Mouse (Mus musculus) embryonic facial prominence, embryonic 15.5 days (tissue): ENCODE measurements around the gene Tmsb15a. TPM values are rescaled to one million over a fixed set of nuclear protein-coding genes. Genes with fewer than 3 reads are reported as not detected.

Source experiments
- ATAC-seq: fragments of 200-750 bp; cut with Nextera tagmentation; 2 replicates; pipeline ENCODE4 v1.8.0; 2017; ENCODE audit warnings: low read depth, moderate TSS enrichment; ENCODE audit not compliant: insufficient number of reproducible peaks, low FRiP score, low TSS enrichment
- H3K27ac ChIP-seq: fragments of 300-500 bp; sonication (generic); replicated peaks from 2 replicates; pipeline ENCODE4 v1.5.1; 2015; ENCODE audit warnings: mild to moderate bottlenecking, inconsistent platforms
- H3K27me3 ChIP-seq: fragments of 300-500 bp; sonication (generic); 2 replicates; pipeline ENCODE4 v1.6.1; 2015; ENCODE audit warnings: inconsistent platforms
- H3K36me3 ChIP-seq: fragments of 300-500 bp; sonication (generic); 2 replicates; pipeline ENCODE4 v1.6.1; 2015; ENCODE audit warnings: mild to moderate bottlenecking, inconsistent platforms
- H3K4me1 ChIP-seq: fragments of 300-500 bp; sonication (generic); 2 replicates; pipeline ENCODE4 v1.6.1; 2015; ENCODE audit warnings: inconsistent platforms
- H3K4me2 ChIP-seq: fragments of 300-500 bp; sonication (generic); replicated peaks from 2 replicates; pipeline ENCODE4 v1.6.1; 2015; ENCODE audit warnings: mild to moderate bottlenecking, inconsistent platforms
- H3K4me3 ChIP-seq: fragments of 300-500 bp; sonication (generic); replicated peaks from 2 replicates; pipeline ENCODE4 v1.5.1; 2015; ENCODE audit warnings: mild to moderate bottlenecking, inconsistent platforms
- H3K9ac ChIP-seq: fragments of 300-500 bp; sonication (generic); 2 replicates; pipeline ENCODE4 v1.6.1; 2015; ENCODE audit warnings: inconsistent platforms
- H3K9me3 ChIP-seq: fragments of 300-500 bp; sonication (generic); replicated peaks from 2 replicates; pipeline ENCODE4 v1.6.1; 2016; ENCODE audit warnings: inconsistent platforms
- WGBS: fragments of 180-500 bp; shearing (Covaris S2); methylation state at CpG from one replicate; pipeline ENCODE4 v1.1.7; 2015; 5-methylcytosine and 5-hydroxymethylcytosine counted together
- microRNA-seq: library from miRNA; unstranded; fragments of <30 nt; microRNA quantifications from one replicate; pipeline ENCODE4, GENCODE M21; 2016; ENCODE audit warnings: borderline number of aligned reads
- polyA plus RNA-seq: library from polyadenylated mRNA; unstranded; fragments of >200 nt; fragmentation: Nextera tagmentation; extraction: Ambion mirVana; gene quantifications from 2 replicates; pipeline ENCODE4 v1.2.1, GENCODE M21; 2015

The Tmsb15a gene
- polyA plus RNA-seq, 1 experiment from 2014 or later: 0.56 TPM

- ATAC-seq: no peak
- WGBS: 89% methylated on average over 1 of the region's 1 CpGs
- H3K4me2 ChIP-seq: no peak overlapping the region
- no peak overlapping the region for H3K27ac ChIP-seq
- H3K9me3 ChIP-seq: no peaks in the 10 kb centered on the region
- no peaks in the 10 kb centered on the region for H3K36me3 ChIP-seq
- H3K4me1 ChIP-seq: no peaks in the 10 kb centered on the region
- H3K9ac ChIP-seq: no peak overlapping the region
- H3K27me3 ChIP-seq: peaks cover 3% of the 10 kb centered on the region; the same call in 1 of the 2 replicates
- no peak overlapping the region for H3K4me3 ChIP-seq
Measured at GRCm38 (mm10) chrX:135703111-135703510, 21.9 kb downstream of the Tmsb15a start.

DNA sequence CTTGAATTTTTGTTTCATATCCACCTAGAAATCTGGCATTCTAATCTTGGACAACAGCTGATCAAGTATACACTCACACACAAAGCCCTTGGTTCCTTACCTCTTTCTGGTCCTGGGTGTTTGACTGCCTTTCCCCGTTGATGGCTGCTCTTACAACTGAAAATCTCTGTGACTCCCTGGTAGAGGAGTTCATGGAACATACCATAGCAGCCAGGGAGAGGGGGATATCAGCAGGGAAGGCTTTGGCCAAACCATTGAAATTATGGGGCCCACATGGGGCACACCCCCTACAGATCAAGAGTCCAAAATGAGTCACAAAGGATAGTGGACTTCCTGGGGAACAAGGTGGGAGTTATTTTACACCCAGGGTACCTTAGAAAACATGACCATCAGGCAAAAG, 31.4 kb downstream of the Tmsb15a start, which contains the start of gene Tcp11x2:
TSS of gene Tcp11x2 (minus strand) at position 158 of the 400 bp plus-strand sequence.
- Histone ChIP-seq H3K27me3 (no peaks in the 10 kb centered on the region), H3K4me3 (no peak within 1 kb of the TSS), H3K9me3 (no peaks in the 10 kb centered on the region), H3K9ac (no peak within 1 kb of the TSS), H3K27ac (no peak within 1 kb of the TSS), H3K4me1 (no peaks in the 10 kb centered on the region), H3K36me3 (no peaks in the 10 kb centered on the region), H3K4me2 (no peak within 1 kb of the TSS)
- WGBS: 81% methylated on average over 1 of the region's 1 CpGs
- ATAC-seq: no peak

DNA sequence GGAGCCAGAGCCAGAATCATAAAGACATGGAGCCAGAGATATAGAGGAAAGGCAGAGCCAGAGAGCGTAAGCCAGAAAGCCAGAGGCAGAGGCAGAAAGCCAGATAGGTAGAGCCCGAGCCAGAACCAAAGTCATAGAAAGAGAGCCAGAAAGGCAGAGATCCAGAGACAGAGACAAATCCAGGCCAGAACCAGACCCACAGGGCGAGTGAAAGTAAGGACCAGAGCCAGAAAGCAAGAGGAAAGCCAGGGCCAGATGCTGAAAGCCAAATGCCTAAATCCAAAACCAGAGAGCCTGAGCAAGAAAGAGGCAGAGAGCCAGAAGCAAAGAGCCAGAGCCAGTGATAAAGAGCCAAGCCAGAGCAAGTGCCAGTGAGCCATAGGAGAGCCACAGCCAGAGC, 37.3 kb downstream of the Tmsb15a start:
- no peak overlapping the region for H3K9ac ChIP-seq
- no peak overlapping the region for H3K27ac ChIP-seq
- ATAC-seq: no peak
- H3K4me2 ChIP-seq: no peak overlapping the region
- no peaks in the 10 kb centered on the region for H3K4me1 ChIP-seq
- H3K27me3 ChIP-seq: peaks cover 8% of the 10 kb centered on the region; the same call in 1 of the 2 replicates
- H3K36me3 ChIP-seq: no peaks in the 10 kb centered on the region
- no peak overlapping the region for H3K4me3 ChIP-seq
- H3K9me3 ChIP-seq: no peaks in the 10 kb centered on the region
- WGBS: 61% methylated on average over 3 of the region's 3 CpGs

DNA sequence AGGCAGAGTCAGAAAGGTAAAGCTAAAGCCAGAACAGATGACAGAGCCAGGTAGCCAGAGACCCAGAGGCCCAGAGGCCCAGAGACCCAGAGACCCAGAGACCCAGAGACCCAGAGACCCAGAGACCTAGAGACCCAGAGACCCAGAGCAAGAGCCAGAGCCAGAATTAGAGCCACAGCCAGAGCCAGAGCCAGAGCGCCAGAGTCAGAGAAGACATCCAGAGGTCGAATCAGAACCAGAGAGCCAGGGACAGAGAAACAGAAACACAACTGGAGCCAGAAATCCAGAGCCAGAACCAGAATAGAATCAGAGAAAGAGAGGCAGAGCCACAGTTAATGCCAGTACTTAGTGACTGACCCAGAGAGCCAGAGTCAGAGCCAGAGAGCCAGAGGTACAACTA, 43.2 kb downstream of the Tmsb15a start:
- H3K4me3 ChIP-seq: no peak overlapping the region
- no peaks in the 10 kb centered on the region for H3K36me3 ChIP-seq
- ATAC-seq: no peak
- 76% methylated on average over 2 of the region's 2 CpGs for WGBS
- H3K9me3 ChIP-seq: no peaks in the 10 kb centered on the region
- H3K9ac ChIP-seq: no peak overlapping the region
- no peak overlapping the region for H3K4me2 ChIP-seq
- no peak overlapping the region for H3K27ac ChIP-seq
- no peaks in the 10 kb centered on the region for H3K4me1 ChIP-seq
- H3K27me3 ChIP-seq: peaks cover 6% of the 10 kb centered on the region; the same call in 1 of the 2 replicates

Small RNA genes within 50 kb of the gene (microRNA-seq; reads per million reads assigned to microRNA genes)
- gene Mir7646: not detected

Other genes with a start within 250 kb of the Tmsb15a start
- 0.17 TPM in 1 of 2 replicates, not detected in the other for gene AV320801, start 230.7 kb downstream of the Tmsb15a start, polyA plus RNA-seq
- 0.13 TPM in 1 of 2 replicates, not detected in the other for gene Nxf7, start 126.5 kb downstream of the Tmsb15a start, polyA plus RNA-seq
- gene Prame, start 97.6 kb downstream of the Tmsb15a start, polyA plus RNA-seq: 0.31 and 0.54 TPM in 2 replicates
- gene Tcp11x2, start 31.5 kb downstream of the Tmsb15a start, polyA plus RNA-seq: not detected in 2 replicates
- gene Armcx5, start 17.5 kb upstream of the Tmsb15a start, polyA plus RNA-seq: 10.1 and 12.1 TPM in 2 replicates
- gene Gprasp1, start 17.5 kb upstream of the Tmsb15a start, polyA plus RNA-seq: 47.1 and 47.2 TPM in 2 replicates
- gene Bhlhb9, start 72.3 kb upstream of the Tmsb15a start, polyA plus RNA-seq: 51.8 TPM in 2 replicates
- 31.8 and 37.8 TPM in 2 replicates for gene Gprasp2, start 113.8 kb upstream of the Tmsb15a start, polyA plus RNA-seq